Mouse (Mus musculus) mouse embryonic stem cell (cell line): ENCODE data around the gene Pkp1.

Source experiments
- in situ Hi-C, 2 experiments: fragments of 300-500 bp; cut with MboI; formaldehyde crosslinking; loops; 1 replicate in 1 of 2; 3 replicates in 1 of 2; pipeline ENCODE4 v1.14.3; 2019 to 2020; ENCODE audit warnings: low sequenced_read_pairs in 2 of 2, low pct_unique_long_range_greater_than_20kb in 1 of 2, mixed read lengths in 1 of 2; ENCODE audit not compliant: unreplicated experiment in 1 of 2

Gene Pkp1

GRCm38 (mm10) chr1:135843519-135844262 lies 75.3 kb downstream of the Pkp1 start:
- in situ Hi-C loops: no loop called here

- in situ Hi-C loops: no loop called here
Observed at GRCm38 (mm10) chr1:135840675-135841395, 78.2 kb downstream of the Pkp1 start.

- in situ Hi-C loops: no loop called here
Observed at GRCm38 (mm10) chr1:135839065-135839464, 79.9 kb downstream of the Pkp1 start.

GRCm38 (mm10) chr1:135838626-135839025 lies 80.4 kb downstream of the Pkp1 start:
- in situ Hi-C loops: no loop called here

- in situ Hi-C loops: no loop called here
Observed at GRCm38 (mm10) chr1:135835716-135836483, 83.1 kb downstream of the Pkp1 start, which contains the start of gene Tnnt2. Gene Tnnt2 (plus strand): TSS chr1:135836354.

GRCm38 (mm10) chr1:135834983-135835382 lies 84.0 kb downstream of the Pkp1 start:
- in situ Hi-C loops: no loop called here

- in situ Hi-C loops: no loop called here
Observed at GRCm38 (mm10) chr1:135834206-135834859, 84.7 kb downstream of the Pkp1 start.

- in situ Hi-C loops: no loop called here
Observed at GRCm38 (mm10) chr1:135828918-135829317, 90.1 kb downstream of the Pkp1 start.

GRCm38 (mm10) chr1:135821780-135822179 lies 97.2 kb downstream of the Pkp1 start:
- in situ Hi-C loops: no loop called here
